Mouse (Mus musculus): Measurements from ENCODE around the gene Atrnl1.

DNA sequence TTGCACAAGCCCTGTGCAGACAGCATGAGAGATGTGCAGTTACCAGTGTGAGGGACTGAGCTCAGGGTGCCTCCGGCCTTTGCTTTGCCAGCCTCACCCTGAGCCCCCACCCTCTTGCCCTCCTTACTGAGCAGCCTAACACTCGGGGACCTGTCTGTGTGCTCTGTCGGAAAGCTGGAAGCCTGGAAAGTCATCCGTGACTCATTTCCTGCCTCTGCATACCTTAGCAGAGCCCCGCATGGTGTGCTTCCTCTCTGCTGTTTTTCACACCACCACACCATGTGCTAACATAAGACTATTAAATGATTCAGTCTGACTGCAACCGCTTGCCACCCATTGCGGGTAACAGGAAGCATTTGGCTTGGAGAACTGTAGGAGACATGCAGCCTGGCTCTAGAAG, 493.7 kb downstream of the Atrnl1 start:
- TF ChIP-seq CTCF (IDR thresholded peaks at IDR 0.05; ENCODE audit: extremely low read depth, insufficient read depth, insufficient read length, insufficient replicate concordance) (no peak), POLR2A (IDR thresholded peaks at IDR 0.05; ENCODE audit: low read depth, low read length) (no peak)
